Mouse (Mus musculus) bone marrow, adult 2 months (tissue): ENCODE measurements at regions not wholly inside any gene's neighbourhood (a gene's known extent, or its start where the extent isn't known, plus 50 kb on each side); places are given as distances from the start of the nearest gene placed in this dataset.

Source experiments
- H3K27ac ChIP-seq: fragments of 200-500 bp; 2 replicates; pipeline ENCODE4 v1.5.1; 2012; ENCODE audit warnings: low read depth, mild to moderate bottlenecking, control low read depth, inconsistent platforms, low read length; ENCODE audit not compliant: control insufficient read depth, poor library complexity, insufficient read depth
- H3K4me1 ChIP-seq: fragments of 200-500 bp; 2 replicates; pipeline ENCODE4 v1.6.1; 2011; ENCODE audit warnings: low read length; ENCODE audit not compliant: control insufficient read depth, insufficient read depth
- H3K4me3 ChIP-seq: fragments of 200-500 bp; replicated peaks from 2 replicates; pipeline ENCODE3; 2011; ENCODE audit warnings: mild to moderate bottlenecking, low read depth, low read length, control low read depth; ENCODE audit not compliant: control insufficient read depth
- CTCF ChIP-seq: fragments of 200-500 bp; IDR thresholded peaks from 2 replicates; pipeline ENCODE4 v1.5.1; 2011; ENCODE audit warnings: low read length, control low read depth; ENCODE audit not compliant: control insufficient read depth, insufficient read depth
- POLR2A ChIP-seq: fragments of 200-500 bp; IDR thresholded peaks from 2 replicates; pipeline ENCODE4 v1.6.1; 2011; ENCODE audit warnings: low read depth, mild to moderate bottlenecking, control low read depth, low read length, borderline replicate concordance; ENCODE audit not compliant: control insufficient read depth
- WGBS: fragments of 180-500 bp; shearing (Covaris S2); methylation state at CpG from one replicate; pipeline ENCODE4 v1.1.7; 2018; 5-methylcytosine and 5-hydroxymethylcytosine counted together

- Histone ChIP-seq H3K4me1 (no peaks in the 10 kb centered on the region), H3K4me3 (no peak overlapping the region), H3K27ac (no peak overlapping the region)
- TF ChIP-seq CTCF: no peak
- no peak for TF ChIP-seq POLR2A
- WGBS: 71% methylated on average over 3 of the region's 3 CpGs
Measured at GRCm38 (mm10) chr5:102306718-102307117, 174.5 kb upstream of the Arhgap24 start.

- Histone ChIP-seq H3K4me3 (no peak overlapping the region), H3K27ac (no peak overlapping the region), H3K4me1 (no peaks in the 10 kb centered on the region)
- TF ChIP-seq CTCF: no peak
- TF ChIP-seq POLR2A: no peak
Measured at GRCm38 (mm10) chr5:102311570-102311969, 169.6 kb upstream of the Arhgap24 start.

GRCm38 (mm10) chr5:102328197-102328784 lies 152.9 kb upstream of the Arhgap24 start:
- Histone ChIP-seq H3K4me1 (no peaks in the 10 kb centered on the region), H3K4me3 (no peak overlapping the region), H3K27ac (no peak overlapping the region)
- TF ChIP-seq POLR2A (no peak), CTCF (no peak)
- WGBS: 65% methylated on average over 2 of the region's 2 CpGs

- no peak overlapping the region for H3K4me3 ChIP-seq
- no peak overlapping the region for H3K27ac ChIP-seq
- TF ChIP-seq CTCF: no peak
- TF ChIP-seq POLR2A: no peak
- 74% methylated on average over 5 of the region's 5 CpGs for WGBS
- no peaks in the 10 kb centered on the region for H3K4me1 ChIP-seq
Measured at GRCm38 (mm10) chr5:102333894-102334293, 147.3 kb upstream of the Arhgap24 start.

- no peak for TF ChIP-seq CTCF
- no peak for TF ChIP-seq POLR2A
- no peaks in the 10 kb centered on the region for H3K4me1 ChIP-seq
- H3K27ac ChIP-seq: no peak overlapping the region
- H3K4me3 ChIP-seq: no peak overlapping the region
- WGBS: 80% methylated on average over 13 of the region's 13 CpGs
Measured at GRCm38 (mm10) chr5:102334442-102335197, 146.6 kb upstream of the Arhgap24 start.

- no peak overlapping the region for H3K4me3 ChIP-seq
- TF ChIP-seq CTCF (no peak), POLR2A (no peak)
- no peaks in the 10 kb centered on the region for H3K4me1 ChIP-seq
- 65% methylated on average over 3 of the region's 3 CpGs for WGBS
- no peak overlapping the region for H3K27ac ChIP-seq
Measured at GRCm38 (mm10) chr5:102366481-102366880, 114.7 kb upstream of the Arhgap24 start.

- Histone ChIP-seq H3K4me1 (no peaks in the 10 kb centered on the region), H3K27ac (no peak overlapping the region), H3K4me3 (no peak overlapping the region)
- 58% methylated on average over 6 of the region's 6 CpGs for WGBS
- TF ChIP-seq CTCF (no peak), POLR2A (no peak)
Measured at GRCm38 (mm10) chr5:102373309-102373971, 107.8 kb upstream of the Arhgap24 start.

- H3K4me1 ChIP-seq: no peaks in the 10 kb centered on the region
- H3K4me3 ChIP-seq: no peak overlapping the region
- 78% methylated on average over 11 of the region's 11 CpGs for WGBS
- no peak for TF ChIP-seq CTCF
- TF ChIP-seq POLR2A: no peak
- no peak overlapping the region for H3K27ac ChIP-seq
Measured at GRCm38 (mm10) chr5:102373972-102374755, 107.0 kb upstream of the Arhgap24 start.
